Mouse (Mus musculus): Measurements from ENCODE around the gene Mybphl. TPM values are rescaled to one million over a fixed set of nuclear protein-coding genes. Genes with fewer than 3 reads are reported as not detected.

Gene Mybphl
- polyA plus RNA-seq, 1 experiment from 2014 or later: not detected

GRCm38 (mm10) chr3:108341040-108341439 is 23.7 kb upstream of the Mybphl start:
- no peak overlapping the region for H3K27ac ChIP-seq (replicated peaks)
- no peak for ATAC-seq (replicated peaks)
- H3K4me3 ChIP-seq: no peak overlapping the region
- 93% methylated on average over 2 of the region's 2 CpGs for WGBS
- no peaks in the 10 kb centered on the region for H3K27me3 ChIP-seq
- H3K4me1 ChIP-seq: no peaks in the 10 kb centered on the region
- no peak overlapping the region for H3K4me2 ChIP-seq (replicated peaks)
- H3K9me3 ChIP-seq: no peaks in the 10 kb centered on the region
- H3K36me3 ChIP-seq: peaks cover 90% of the 10 kb centered on the region
- H3K9ac ChIP-seq (replicated peaks): no peak overlapping the region

- peaks cover 95% of the 10 kb centered on the region for H3K36me3 ChIP-seq
- no peak overlapping the region for H3K4me2 ChIP-seq (replicated peaks)
- H3K27me3 ChIP-seq: no peaks in the 10 kb centered on the region
- 79% methylated on average over 7 of the region's 7 CpGs for WGBS
- H3K9me3 ChIP-seq: no peaks in the 10 kb centered on the region
- no peak overlapping the region for H3K27ac ChIP-seq (replicated peaks)
- no peak overlapping the region for H3K4me3 ChIP-seq
- no peaks in the 10 kb centered on the region for H3K4me1 ChIP-seq
- H3K9ac ChIP-seq (replicated peaks): no peak overlapping the region
- ATAC-seq (replicated peaks): no peak
These were observed 22.5 kb upstream of the Mybphl start for GRCm38 (mm10) chr3:108342185-108342584.

- no peaks in the 10 kb centered on the region for H3K9me3 ChIP-seq
- H3K4me3 ChIP-seq: no peak overlapping the region
- no peak overlapping the region for H3K9ac ChIP-seq (replicated peaks)
- peaks cover 96% of the 10 kb centered on the region for H3K36me3 ChIP-seq
- no peak for ATAC-seq (replicated peaks)
- WGBS: 92% methylated on average over 7 of the region's 7 CpGs
- H3K4me1 ChIP-seq: no peaks in the 10 kb centered on the region
- H3K27me3 ChIP-seq: no peaks in the 10 kb centered on the region
- no peak overlapping the region for H3K4me2 ChIP-seq (replicated peaks)
- no peak overlapping the region for H3K27ac ChIP-seq (replicated peaks)
These were observed 18.9 kb upstream of the Mybphl start for GRCm38 (mm10) chr3:108345855-108346254.

GRCm38 (mm10) chr3:108348376-108348775 is 16.3 kb upstream of the Mybphl start:
- Histone ChIP-seq H3K4me2 (replicated peaks) (no peak overlapping the region), H3K4me1 (no peaks in the 10 kb centered on the region)

GRCm38 (mm10) chr3:108355245-108355644 is 9.5 kb upstream of the Mybphl start:
- WGBS: 93% methylated on average over 3 of the region's 3 CpGs
- no peak overlapping the region for H3K4me3 ChIP-seq
- no peak for ATAC-seq (replicated peaks)
- no peak overlapping the region for H3K4me2 ChIP-seq (replicated peaks)
- H3K27ac ChIP-seq (replicated peaks): no peak overlapping the region
- H3K9me3 ChIP-seq: no peaks in the 10 kb centered on the region
- peaks cover 76% of the 10 kb centered on the region for H3K36me3 ChIP-seq
- no peak overlapping the region for H3K9ac ChIP-seq (replicated peaks)
- peaks cover 18% of the 10 kb centered on the region for H3K4me1 ChIP-seq
- H3K27me3 ChIP-seq: no peaks in the 10 kb centered on the region

More at GRCm38 (mm10) chr3:108348376-108348775, 16.3 kb upstream of the Mybphl start:
- 89% methylated on average over 9 of the region's 9 CpGs for WGBS
- no peak overlapping the region for H3K27ac ChIP-seq (replicated peaks)
- peaks cover 92% of the 10 kb centered on the region for H3K36me3 ChIP-seq
- ATAC-seq (replicated peaks): no peak
- H3K4me3 ChIP-seq: no peak overlapping the region
- no peaks in the 10 kb centered on the region for H3K27me3 ChIP-seq
- H3K9me3 ChIP-seq: no peaks in the 10 kb centered on the region
- no peak overlapping the region for H3K9ac ChIP-seq (replicated peaks)

- peaks cover 23% of the 10 kb centered on the region for H3K4me1 ChIP-seq
- H3K9me3 ChIP-seq: no peaks in the 10 kb centered on the region
- H3K36me3 ChIP-seq: peaks cover 58% of the 10 kb centered on the region
- WGBS: 92% methylated on average over 10 of the region's 10 CpGs
- no peak for ATAC-seq (replicated peaks)
- H3K27ac ChIP-seq (replicated peaks): 0 out of 2 replicates have a peak overlapping the region, but pooled peaks have one; percentile 35
- H3K27me3 ChIP-seq: no peaks in the 10 kb centered on the region
- no peak overlapping the region for H3K9ac ChIP-seq (replicated peaks)
- no peak overlapping the region for H3K4me3 ChIP-seq
- no peak overlapping the region for H3K4me2 ChIP-seq (replicated peaks)
These were observed 7.7 kb upstream of the Mybphl start for GRCm38 (mm10) chr3:108357051-108357450.

- Histone ChIP-seq H3K4me3 (no peak overlapping the region), H3K4me1 (peaks cover 24% of the 10 kb centered on the region), H3K9me3 (no peaks in the 10 kb centered on the region), H3K4me2 (replicated peaks) (no peak overlapping the region), H3K27ac (replicated peaks) (peak overlapping the region; percentile 35), H3K9ac (replicated peaks) (no peak overlapping the region), H3K36me3 (peaks cover 48% of the 10 kb centered on the region), H3K27me3 (no peaks in the 10 kb centered on the region)
- 74% methylated on average over 6 of the region's 6 CpGs for WGBS
- 0 out of 2 replicates have a peak, but pooled peaks have one; percentile 42 for ATAC-seq (replicated peaks)
These were observed 6.3 kb upstream of the Mybphl start for GRCm38 (mm10) chr3:108358445-108358844.

- Histone ChIP-seq H3K4me1 (peaks cover 29% of the 10 kb centered on the region), H3K9ac (replicated peaks) (no peak overlapping the region), H3K36me3 (peaks cover 23% of the 10 kb centered on the region), H3K27me3 (no peaks in the 10 kb centered on the region), H3K27ac (replicated peaks) (no peak overlapping the region), H3K4me2 (replicated peaks) (no peak overlapping the region), H3K9me3 (no peaks in the 10 kb centered on the region), H3K4me3 (no peak overlapping the region)
- 9% methylated on average over 7 of the region's 7 CpGs for WGBS
- ATAC-seq (replicated peaks): no peak
These were observed 3.8 kb upstream of the Mybphl start for GRCm38 (mm10) chr3:108360894-108361293.

GRCm38 (mm10) chr3:108363626-108364025 is 1.1 kb upstream of the Mybphl start:
- ATAC-seq (replicated peaks): peak; percentile 29; the same call in 1 of the 2 replicates
- Histone ChIP-seq H3K4me3 (no peak overlapping the region), H3K27ac (replicated peaks) (peak overlapping the region; percentile 9), H3K36me3 (no peaks in the 10 kb centered on the region), H3K9me3 (no peaks in the 10 kb centered on the region), H3K4me1 (peaks cover 20% of the 10 kb centered on the region), H3K27me3 (no peaks in the 10 kb centered on the region), H3K9ac (replicated peaks) (no peak overlapping the region), H3K4me2 (replicated peaks) (no peak overlapping the region)
- 69% methylated on average over 3 of the region's 3 CpGs for WGBS

- 0 out of 2 replicates have a peak, but pooled peaks have one; percentile 23 for ATAC-seq (replicated peaks)
- 61% methylated on average over 9 of the region's 9 CpGs for WGBS
- Histone ChIP-seq H3K9me3 (no peaks in the 10 kb centered on the region), H3K4me1 (0 out of 2 replicates have a peak, but pooled peaks cover 6% of the 10 kb centered on the region), H3K27ac (replicated peaks) (no peak overlapping the region), H3K9ac (replicated peaks) (no peak overlapping the region), H3K36me3 (no peaks in the 10 kb centered on the region), H3K27me3 (no peaks in the 10 kb centered on the region), H3K4me2 (replicated peaks) (peak overlapping the region; percentile 19), H3K4me3 (peak overlapping the region; percentile 4; the same call in 1 of the 2 replicates)
These were observed 2.5 kb downstream of the Mybphl start for GRCm38 (mm10) chr3:108367173-108367572.

- no peak overlapping the region for H3K9ac ChIP-seq (replicated peaks)
- 0 out of 2 replicates have a peak, but pooled peaks cover 6% of the 10 kb centered on the region for H3K4me1 ChIP-seq
- H3K4me3 ChIP-seq: no peak overlapping the region
- H3K27ac ChIP-seq (replicated peaks): no peak overlapping the region
- H3K4me2 ChIP-seq (replicated peaks): no peak overlapping the region
- ATAC-seq (replicated peaks): no peak
- 83% methylated on average over 3 of the region's 3 CpGs for WGBS
- no peaks in the 10 kb centered on the region for H3K9me3 ChIP-seq
- no peaks in the 10 kb centered on the region for H3K36me3 ChIP-seq
- no peaks in the 10 kb centered on the region for H3K27me3 ChIP-seq
These were observed 3.1 kb downstream of the Mybphl start for GRCm38 (mm10) chr3:108367828-108368227.

GRCm38 (mm10) chr3:108368721-108369120 is 4.0 kb downstream of the Mybphl start:
- 81% methylated on average over 5 of the region's 5 CpGs for WGBS

GRCm38 (mm10) chr3:108372274-108372673 is 7.6 kb downstream of the Mybphl start:
- Histone ChIP-seq H3K9ac (replicated peaks) (no peak overlapping the region), H3K27me3 (no peaks in the 10 kb centered on the region), H3K9me3 (no peaks in the 10 kb centered on the region), H3K4me2 (replicated peaks) (no peak overlapping the region), H3K4me3 (no peak overlapping the region), H3K4me1 (no peaks in the 10 kb centered on the region), H3K36me3 (no peaks in the 10 kb centered on the region), H3K27ac (replicated peaks) (no peak overlapping the region)
- 64% methylated on average over 3 of the region's 3 CpGs for WGBS
- no peak for ATAC-seq (replicated peaks)

More at GRCm38 (mm10) chr3:108368721-108369120, 4.0 kb downstream of the Mybphl start:
- Histone ChIP-seq H3K9me3 (no peaks in the 10 kb centered on the region), H3K36me3 (no peaks in the 10 kb centered on the region), H3K27ac (replicated peaks) (no peak overlapping the region), H3K27me3 (no peaks in the 10 kb centered on the region), H3K4me2 (replicated peaks) (no peak overlapping the region), H3K4me1 (0 out of 2 replicates have a peak, but pooled peaks cover 2% of the 10 kb centered on the region), H3K9ac (replicated peaks) (no peak overlapping the region), H3K4me3 (no peak overlapping the region)
- no peak for ATAC-seq (replicated peaks)
